Mouse (Mus musculus) small intestine, adult 2 months (tissue): ENCODE data around the gene Plxnb1.

Source experiments
- CTCF ChIP-seq: fragments of 200-500 bp; IDR thresholded peaks from 2 replicates; pipeline ENCODE4 v1.5.1; 2012; ENCODE audit warnings: low read depth, mild to moderate bottlenecking, control low read depth, inconsistent platforms, low read length, moderate library complexity, mixed read lengths; ENCODE audit not compliant: insufficient replicate concordance, insufficient read length; ENCODE audit errors: extremely low read depth
- POLR2A ChIP-seq: fragments of 200-500 bp; IDR thresholded peaks from 2 replicates; pipeline ENCODE4 v1.6.1; 2012; ENCODE audit warnings: low read depth, mild to moderate bottlenecking, control low read depth, inconsistent platforms, low read length, moderate library complexity

GRCm38 (mm10) chr9:109096856-109097255 lies 1.7 kb downstream of the Plxnb1 start:
- TF ChIP-seq POLR2A, result no peak
- TF ChIP-seq CTCF, result no peak
